Mouse (Mus musculus) embryo, embryonic 10 days (tissue): ENCODE results near the gene Ints2.

Experiments
- DNase-seq: peaks from one replicate; pipeline ENCODE4 v3.0.0-alpha.2; 2015; ENCODE audit warnings: low spot score

The Ints2 gene

DNA sequence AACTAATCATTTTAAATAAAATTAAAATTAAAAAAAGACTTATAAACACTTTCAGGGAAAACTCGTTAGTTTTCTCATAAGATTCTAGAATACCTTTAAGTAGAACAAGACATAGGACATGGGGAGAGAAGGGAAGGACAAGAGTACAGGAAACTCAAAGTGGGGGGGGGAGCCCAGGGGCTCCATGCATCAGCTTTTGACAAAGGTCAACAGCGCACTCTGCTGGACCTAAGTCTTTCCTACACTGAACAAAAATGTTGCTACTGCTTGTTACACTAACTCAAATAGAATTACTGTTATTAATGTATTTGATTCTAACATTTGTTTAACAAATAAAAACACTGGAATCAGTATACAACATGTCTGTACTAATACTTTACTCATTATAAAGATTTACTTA, 83.2 kb downstream of the Ints2 start:
- DNase-seq = peak; percentile 57

DNA sequence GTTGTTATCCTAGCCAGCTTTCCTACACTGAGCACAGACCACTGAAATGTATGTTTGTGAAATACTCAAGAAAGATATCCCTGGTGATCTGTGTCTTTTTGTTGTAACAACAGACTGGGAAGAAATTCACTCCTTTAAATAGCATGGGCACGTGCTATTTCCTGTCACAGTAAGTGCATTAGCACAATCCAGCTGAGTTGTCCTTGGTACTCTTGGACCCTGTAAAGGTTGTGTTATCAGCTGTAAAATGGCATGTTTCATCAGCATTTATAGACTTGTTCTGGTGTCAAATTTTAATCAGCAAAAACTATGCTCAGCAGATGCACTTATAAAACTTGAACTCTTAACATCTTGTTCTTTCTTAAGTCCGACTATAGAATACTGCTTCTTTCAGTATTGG, 86.6 kb downstream of the Ints2 start:
- no peak for DNase-seq
